Mouse (Mus musculus): ENCODE data around the gene 4632433K11Rik. TPM values are rescaled to one million over a fixed set of nuclear protein-coding genes. Genes with fewer than 3 reads are reported as not detected.

4632433K11Rik gene
- total and polyA plus RNA-seq, 3 experiments, result not detected

DNA sequence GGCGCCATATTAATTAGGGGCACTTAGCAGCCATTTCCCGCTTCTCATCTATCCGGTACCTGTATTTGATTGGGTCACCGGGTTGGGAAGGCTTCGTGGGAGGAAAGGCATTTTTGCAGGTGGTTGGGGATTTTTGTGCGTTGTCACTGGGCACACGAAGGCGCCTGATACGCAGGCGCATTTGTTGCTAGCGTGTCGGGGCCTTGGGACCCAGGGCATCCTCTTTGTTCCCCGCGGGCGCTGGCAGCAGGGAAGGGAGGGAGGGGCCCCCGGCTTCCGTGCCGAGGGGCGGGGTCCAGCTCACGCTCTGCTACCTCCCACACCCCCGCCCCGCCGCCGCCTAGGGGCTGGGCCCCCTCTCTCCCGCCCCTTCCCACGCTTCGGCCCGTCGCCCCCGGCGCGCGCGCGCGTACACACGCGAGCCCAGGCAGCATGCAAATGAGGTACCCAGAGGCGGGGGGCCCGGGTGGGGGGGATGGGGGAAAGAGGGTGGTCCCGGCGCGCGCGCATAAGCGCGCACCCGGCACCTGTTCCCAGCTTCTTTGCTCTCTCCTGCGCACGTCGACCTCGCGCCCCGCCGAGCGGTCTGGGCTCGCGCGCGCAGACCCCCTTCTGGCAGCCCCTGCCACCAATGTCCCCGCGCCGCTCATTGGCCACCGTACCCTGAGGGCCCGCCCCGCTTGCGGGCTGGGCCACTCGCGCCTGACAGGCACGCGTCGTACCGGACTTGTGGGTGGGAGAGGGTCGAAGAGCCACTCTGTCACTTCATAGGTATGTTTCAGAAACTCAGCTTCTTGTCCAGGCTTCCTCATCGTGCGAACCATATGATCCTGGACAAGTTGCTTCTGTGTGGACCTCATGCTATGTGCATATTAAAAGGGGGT lies 18.6 kb upstream of the 4632433K11Rik start, which contains the start of gene Gm44973:
Gene Gm44973 (plus strand): TSS at position 379 of the 884 bp plus-strand sequence.
- Histone ChIP-seq H3K27me3 (replicated peaks) (no peaks in the 10 kb centered on the region), H3K4me2 (ENCODE audit: insufficient read depth, low read depth, poor library complexity, severe bottlenecking) (peak within 1 kb of the TSS; percentile 74), H3K79me2 (replicated peaks; ENCODE audit: control insufficient read depth, extremely low read depth, insufficient read depth, poor library complexity, severe bottlenecking) (peaks cover 6% of the 10 kb centered on the region; the same call in 1 of the 2 replicates), H3K36me3 (replicated peaks in 1 of 2; ENCODE audit: control insufficient read depth in 1 of 2, insufficient read depth in 1 of 2, low read length in 1 of 2) (peaks cover 28 to 39% of the 10 kb centered on the region in 2 experiments), H3K9ac (ENCODE audit: insufficient read depth, low read depth) (peak within 1 kb of the TSS; percentile 97), H3K4me3 (replicated peaks in 1 of 3; ENCODE audit: low read depth in 2 of 3, low read length in 2 of 3, poor library complexity in 1 of 3) (peak within 1 kb of the TSS; percentile 75 to 81 (median 78)), H3K9me3 (replicated peaks; ENCODE audit: low read length) (peaks cover 6% of the 10 kb centered on the region), H3K4me1 (ENCODE audit: control insufficient read depth in 1 of 2, insufficient read depth in 2 of 2) (peaks cover 4 to 37% of the 10 kb centered on the region in 2 experiments), H3K27ac (ENCODE audit: insufficient read depth, low read depth) (peak within 1 kb of the TSS; percentile 90)
- DNase-seq (ENCODE audit: extremely low read depth), result peak; percentile 94
- in situ Hi-C loops (cut with MboI; ENCODE audit: low pct_ligation_motif_present, low pct_unique_long_range_greater_than_20kb, low sequenced_read_pairs) (no loop called here), dilution Hi-C loops (cut with MboI; ENCODE audit: extremely low pct_ligation_motif_present, extremely low pct_unique_long_range_greater_than_20kb, low sequenced_read_pairs) (no loop called here)
- TF ChIP-seq MAX (IDR thresholded peaks at IDR 0.05; ENCODE audit: low read length) (peak; percentile 65), CHD1 (IDR thresholded peaks at IDR 0.05; ENCODE audit: low read depth, low read length) (no peak), POLR2A (IDR thresholded peaks at IDR 0.05; ENCODE audit: low read depth, low read length) (peak; percentile 68; the same call in 1 of the 2 replicates), MYC (IDR thresholded peaks at IDR 0.05; ENCODE audit: low read depth, low read length) (0 out of 2 replicates have a peak, but pooled peaks have one; percentile 46), CHD2 (IDR thresholded peaks at IDR 0.05; ENCODE audit: low read length) (0 out of 2 replicates have a peak, but pooled peaks have one; percentile 55), NRF1 (IDR thresholded peaks at IDR 0.05; ENCODE audit: low read depth, low read length) (peak; percentile 65), ZNF384 (IDR thresholded peaks at IDR 0.05; ENCODE audit: low read depth, low read length) (no peak), HCFC1 (IDR thresholded peaks at IDR 0.05; ENCODE audit: low read depth, low read length) (no peak), NELFE (IDR thresholded peaks at IDR 0.05; ENCODE audit: low read depth, low read length) (peak; percentile 40; the same call in 1 of the 2 replicates), USF2 (conservative IDR thresholded peaks at IDR 0.05; ENCODE audit: low read depth, low read length) (no peak), SIN3A (IDR thresholded peaks at IDR 0.05; ENCODE audit: low read length) (peak; percentile 54; the same call in 1 of the 2 replicates), JUND (conservative IDR thresholded peaks at IDR 0.05; ENCODE audit: low read depth, low read length) (no peak), SMC3 (IDR thresholded peaks at IDR 0.05; ENCODE audit: low read depth, low read length) (no peak), TCF12 (IDR thresholded peaks at IDR 0.05; ENCODE audit: low read depth, low read length) (peak; percentile 19; the same call in 1 of the 2 replicates), ETS1 (conservative IDR thresholded peaks at IDR 0.05; ENCODE audit: low read depth, low read length) (no peak), UBTF (IDR thresholded peaks at IDR 0.05; ENCODE audit: low read depth, low read length) (no peak), IRF4 (IDR thresholded peaks at IDR 0.05; ENCODE audit: low read depth, low read length) (0 out of 2 replicates have a peak, but pooled peaks have one; percentile 16), MXI1 (IDR thresholded peaks at IDR 0.05; ENCODE audit: low read depth, low read length) (peak; percentile 66), MEF2A (IDR thresholded peaks at IDR 0.05; ENCODE audit: borderline replicate concordance, low read depth, low read length) (no peak; the same call in 1 of the 2 replicates), ZKSCAN1 (IDR thresholded peaks at IDR 0.05; ENCODE audit: borderline replicate concordance, low read depth, low read length) (no peak), KAT2A (IDR thresholded peaks at IDR 0.05; ENCODE audit: insufficient replicate concordance, low read length) (0 out of 2 replicates have a peak, but pooled peaks have one; percentile 2), JUN (IDR thresholded peaks at IDR 0.05; ENCODE audit: insufficient read depth, low read depth, low read length) (no peak), BHLHE40 (IDR thresholded peaks at IDR 0.05; ENCODE audit: low read depth, low read length) (peak; percentile 93), PAX5 (IDR thresholded peaks at IDR 0.05; ENCODE audit: low read length) (no peak), E2F4 (IDR thresholded peaks at IDR 0.05; ENCODE audit: insufficient replicate concordance, low read depth, low read length) (peak; percentile 58; the same call in 1 of the 2 replicates), MAZ (IDR thresholded peaks at IDR 0.05; ENCODE audit: low read depth, low read length) (peak; percentile 91), ELF1 (IDR thresholded peaks at IDR 0.05; ENCODE audit: low read depth, low read length) (peak; percentile 54), USF1 (IDR thresholded peaks at IDR 0.05; ENCODE audit: low read depth, low read length) (no peak)
